Comparison of ENCODE assay signal across 22 mouse cellular contexts in the genomic region with DNA sequence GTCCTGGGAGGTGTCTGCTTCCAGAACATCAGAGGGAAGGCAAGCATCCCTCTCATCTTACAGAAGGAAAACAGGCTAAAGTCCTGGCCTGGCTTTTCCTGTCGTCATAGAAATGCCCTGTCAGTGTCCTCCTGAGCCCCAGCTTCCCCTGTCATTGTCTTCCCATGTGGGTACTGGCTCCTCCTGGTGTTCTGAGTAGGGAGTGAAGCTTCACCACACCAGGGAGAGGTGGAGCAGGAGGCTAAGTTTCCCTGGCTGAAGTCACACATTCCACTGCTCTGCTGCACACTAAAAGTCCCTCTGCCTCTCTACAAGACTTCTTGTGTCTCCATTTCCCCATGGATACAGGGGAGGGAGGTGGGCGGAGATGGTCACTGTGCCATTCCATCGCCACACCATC. TPM values are rescaled to one million over a fixed set of nuclear protein-coding genes. Genes with fewer than 3 reads are reported as not detected.
DNase-seq lines count a peak whose midpoint lies in the region; ATAC-seq and TF ChIP-seq lines count a peak whose summit lies in the region.
"Had no signal": no experiment of that assay in that cellular context is flagged by ENCODE, and none has a peak within 500 bp of the region (broad histone marks: within the 10 kb centered on the region; RNA-seq: fewer than 3 reads in every experiment).

No protein-coding gene starts in this region.

- H3K4me1 ChIP-seq in kidney, postnatal 0 days (replicated peaks; ENCODE audit: insufficient read depth, low read length), result no peaks in the 10 kb centered on the region
- no peaks in the 10 kb centered on the region for H3K4me1 ChIP-seq in kidney, embryonic 16.5 days (ENCODE audit: insufficient read depth, low read length)
- H3K4me1 ChIP-seq: embryonic facial prominence, embryonic 13.5 days; heart, embryonic 15.5 days; hindbrain, embryonic 12.5 days; lung, embryonic 15.5 days; midbrain, embryonic 15.5 days had no signal

- H3K9me3 ChIP-seq in kidney, postnatal 0 days (replicated peaks; ENCODE audit: low read length), result no peaks in the 10 kb centered on the region
- H3K9me3 ChIP-seq in kidney, embryonic 16.5 days (ENCODE audit: low read length), result no peaks in the 10 kb centered on the region
- H3K9me3 ChIP-seq: embryonic facial prominence, embryonic 13.5 days; heart, embryonic 15.5 days; hindbrain, embryonic 12.5 days; lung, embryonic 15.5 days; midbrain, embryonic 15.5 days had no signal

- no peak overlapping the region for H3K4me3 ChIP-seq in kidney, postnatal 0 days (replicated peaks; ENCODE audit: low read depth, low read length)
- no peak overlapping the region for H3K4me3 ChIP-seq in kidney, embryonic 16.5 days (ENCODE audit: low read length)
- H3K4me3 ChIP-seq: embryonic facial prominence, embryonic 13.5 days; heart, embryonic 15.5 days; hindbrain, embryonic 12.5 days; lung, embryonic 15.5 days; midbrain, embryonic 15.5 days had no signal

- DNase-seq in embryo, embryonic 10 days (ENCODE audit: low spot score), result peak; percentile 17
- no peak for DNase-seq in embryo, embryonic 9.5 days (ENCODE audit: extremely low spot score)
- peak; percentile 47 for DNase-seq in kidney, postnatal 0 days (ENCODE audit: low spot score)
- DNase-seq in 3T3-L1 (ENCODE audit: low read depth, low spot score) (peak; percentile 64), R1 (ENCODE audit: low read depth, low spot score) (peak; percentile 53)
- DNase-seq in adrenal gland, adult 18-20 months (ENCODE audit: low spot score in 2 of 2), result no peak
- no peak for DNase-seq in urinary bladder, adult 2 months (ENCODE audit: low spot score)
- DNase-seq: adrenal gland, adult 8-10 months; cerebellum, adult 18-20 months; cerebellum, postnatal 36 days; heart, adult 18-20 months; kidney, adult 11 months; kidney, postnatal 36 days; retina, postnatal 1 day had no signal

- H3K27ac ChIP-seq in kidney, postnatal 0 days, result no peak overlapping the region
- H3K27ac ChIP-seq in kidney, embryonic 16.5 days (ENCODE audit: low read length), result no peak overlapping the region
- H3K27ac ChIP-seq: embryonic facial prominence, embryonic 13.5 days; heart, embryonic 15.5 days; hindbrain, embryonic 12.5 days; lung, embryonic 15.5 days; midbrain, embryonic 15.5 days had no signal

- no peaks in the 10 kb centered on the region for H3K36me3 ChIP-seq in kidney, postnatal 0 days (ENCODE audit: insufficient read depth, low read length)
- H3K36me3 ChIP-seq in kidney, embryonic 16.5 days (ENCODE audit: insufficient read depth, low read length), result no peaks in the 10 kb centered on the region
- H3K36me3 ChIP-seq: lung, embryonic 15.5 days; midbrain, embryonic 15.5 days had no signal

- 59% methylated on average over 3 of the region's 3 CpGs for WGBS in kidney, postnatal 0 days
- 61% methylated on average over 3 of the region's 3 CpGs for WGBS in kidney, embryonic 16.5 days

- no peak overlapping the region for H3K9ac ChIP-seq in kidney, postnatal 0 days (ENCODE audit: low read depth, low read length)
- no peak overlapping the region for H3K9ac ChIP-seq in kidney, embryonic 16.5 days (replicated peaks; ENCODE audit: low read length)
- H3K9ac ChIP-seq: embryonic facial prominence, embryonic 13.5 days; heart, embryonic 15.5 days; hindbrain, embryonic 12.5 days; lung, embryonic 15.5 days; midbrain, embryonic 15.5 days had no signal

- TF ChIP-seq CTCF in kidney, postnatal 0 days (IDR thresholded peaks at IDR 0.05; ENCODE audit: low read depth), result peak; percentile 50; the same call in 1 of the 2 replicates

- no peaks in the 10 kb centered on the region for H3K27me3 ChIP-seq in kidney, postnatal 0 days (ENCODE audit: insufficient read depth, low read length)
- no peaks in the 10 kb centered on the region for H3K27me3 ChIP-seq in kidney, embryonic 16.5 days (ENCODE audit: insufficient read depth, low read length)
- H3K27me3 ChIP-seq: CH12.LX; embryonic facial prominence, embryonic 13.5 days; heart, embryonic 15.5 days; hindbrain, embryonic 12.5 days; lung, embryonic 15.5 days; midbrain, embryonic 15.5 days had no signal

- 0 out of 2 replicates have a peak, but pooled peaks have one; percentile 19 for ATAC-seq in kidney, postnatal 0 days (replicated peaks; ENCODE audit: low FRiP score, low read depth)
- no peak for ATAC-seq in kidney, embryonic 16.5 days (ENCODE audit: low FRiP score, low TSS enrichment)
- ATAC-seq: midbrain, embryonic 15.5 days had no signal

- H3K4me2 ChIP-seq in kidney, postnatal 0 days (ENCODE audit: low read length), result no peak overlapping the region
- H3K4me2 ChIP-seq in kidney, embryonic 16.5 days (replicated peaks; ENCODE audit: low read depth, low read length), result no peak overlapping the region
- H3K4me2 ChIP-seq: embryonic facial prominence, embryonic 13.5 days; heart, embryonic 15.5 days; hindbrain, embryonic 12.5 days; lung, embryonic 15.5 days; midbrain, embryonic 15.5 days had no signal

RNA-seq across cellular contexts. Expression of a gene that starts 12.7 kb away (rescaled TPM):
- 16.5 and 17.6 TPM in 2 replicates for polyA plus RNA-seq in kidney, postnatal 0 days (2015; fragmentation: Nextera tagmentation; extraction: Ambion mirVana)
- polyA plus RNA-seq in kidney, embryonic 16.5 days (2015; fragmentation: Nextera tagmentation; extraction: Ambion mirVana), result 16.0 and 16.2 TPM in 2 replicates
- total RNA-seq in adrenal gland, adult 18-20 months (2021), result 10 to 100 TPM; 53.6 to 57.2 TPM
- polyA plus RNA-seq in urinary bladder, adult 2 months (2012; rRNA removed), result 42.0 and 46.6 TPM in 2 replicates

RNA-seq across cellular contexts. Expression of a gene that starts 21.2 kb away (rescaled TPM):
- 513 and 542 TPM in 2 replicates for polyA plus RNA-seq in kidney, postnatal 0 days (2015; fragmentation: Nextera tagmentation; extraction: Ambion mirVana)
- polyA plus RNA-seq in kidney, embryonic 16.5 days (2015; fragmentation: Nextera tagmentation; extraction: Ambion mirVana), result 396 and 428 TPM in 2 replicates
- 100 to 1,000 TPM; 581 to 655 TPM for total RNA-seq in adrenal gland, adult 18-20 months (2021)
- 181 and 226 TPM in 2 replicates for polyA plus RNA-seq in urinary bladder, adult 2 months (2012; rRNA removed)

RNA-seq across cellular contexts. Expression of a gene that starts 50.6 kb away (rescaled TPM):
- polyA plus RNA-seq in kidney, postnatal 0 days (2015; fragmentation: Nextera tagmentation; extraction: Ambion mirVana), result 0.04 and 0.11 TPM in 2 replicates
- polyA plus RNA-seq in kidney, embryonic 16.5 days (2015; fragmentation: Nextera tagmentation; extraction: Ambion mirVana), result 0.28 TPM in 1 of 2 replicates, not detected in the other
- 1 to 10 TPM; 4.4 to 6.9 TPM for total RNA-seq in adrenal gland, adult 18-20 months (2021)
- polyA plus RNA-seq in urinary bladder, adult 2 months (2012; rRNA removed), result 0.11 and 0.12 TPM in 2 replicates
- total RNA-seq: megakaryocyte progenitor cell, adult 5-6 weeks had no signal

Comparison
In these comparisons a context has a peak if more than half of its experiments do, and no peak if none do; other contexts are left out.
1. DNase-seq: peak in embryo, embryonic 10 days (single experiment), kidney, postnatal 0 days (single experiment), 3T3-L1 (single experiment) and R1 (single experiment); none in embryo, embryonic 9.5 days (single experiment), adrenal gland, adult 18-20 months (0 of 2) and urinary bladder, adult 2 months (single experiment).